Mouse (Mus musculus) CH12F3 (cell line): ENCODE data around the gene Mvb12a.
"Not testable (repeated sequence)": the region's sequence is repeated elsewhere in the genome, so short reads cannot be mapped to it uniquely, and the experiment has no call there.

ENCODE experiments used
- in situ Hi-C: fragments of 300-500 bp; cut with MboI; formaldehyde crosslinking; loops from 2 replicates; pipeline ENCODE4 v1.14.3; 2020; ENCODE audit warnings: low sequenced_read_pairs

Mvb12a gene

DNA sequence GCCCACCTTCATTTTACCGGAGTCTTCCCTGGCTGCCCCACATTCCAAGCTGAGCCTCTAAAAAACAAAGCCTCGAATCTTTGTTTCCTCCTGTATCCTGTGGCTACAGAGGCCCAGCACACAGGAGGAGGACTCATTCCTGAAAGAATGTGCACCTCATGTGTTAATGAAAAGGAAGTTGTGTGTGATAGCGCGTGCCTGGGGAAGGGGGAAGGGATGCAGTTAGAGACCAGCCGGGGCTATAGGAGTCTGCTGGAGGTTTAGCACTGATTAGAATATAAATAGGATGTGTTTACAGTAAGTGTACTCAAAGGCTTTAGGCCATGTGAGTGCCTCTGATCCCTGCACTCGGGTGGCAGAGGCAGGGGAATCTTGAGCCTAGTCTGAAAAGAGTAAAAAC lies 16.4 kb upstream of the Mvb12a start:
- in situ Hi-C loops = no loop called here

DNA sequence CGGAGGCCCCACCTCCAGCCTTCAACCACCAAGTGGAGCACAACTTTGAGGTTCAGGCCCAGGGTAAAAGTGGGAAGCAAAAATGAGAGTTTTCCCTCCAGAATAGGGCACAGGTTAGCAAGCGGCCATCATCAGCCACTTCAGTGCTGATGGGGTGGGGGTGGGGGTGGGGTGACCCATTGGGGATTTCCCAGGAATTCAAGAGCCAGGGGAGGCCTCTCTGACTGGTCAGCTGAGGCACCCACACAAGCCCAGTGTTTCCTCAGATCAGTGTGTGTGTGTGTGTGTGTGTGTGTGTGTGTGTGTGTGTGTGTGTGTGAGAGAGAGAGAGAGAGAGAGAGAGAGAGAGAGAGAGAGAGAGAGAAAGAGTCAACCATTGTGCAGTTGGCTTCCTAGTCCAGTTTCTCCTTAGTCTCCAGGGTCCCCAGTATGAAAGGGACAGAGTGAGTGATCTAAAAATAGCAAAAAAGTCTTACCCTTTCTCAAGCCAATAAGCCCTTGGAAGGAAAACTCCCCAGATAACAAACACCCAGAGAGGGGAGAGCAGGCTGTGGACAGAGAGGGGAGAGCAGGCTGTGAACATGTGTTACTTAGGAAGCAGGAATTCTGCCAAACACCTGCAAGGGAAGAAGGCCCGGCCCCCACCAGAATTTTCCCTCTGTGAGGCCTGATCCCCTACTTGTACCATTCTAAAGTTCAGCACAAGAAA lies 15.4 kb upstream of the Mvb12a start:
- in situ Hi-C loops = no loop called here

DNA sequence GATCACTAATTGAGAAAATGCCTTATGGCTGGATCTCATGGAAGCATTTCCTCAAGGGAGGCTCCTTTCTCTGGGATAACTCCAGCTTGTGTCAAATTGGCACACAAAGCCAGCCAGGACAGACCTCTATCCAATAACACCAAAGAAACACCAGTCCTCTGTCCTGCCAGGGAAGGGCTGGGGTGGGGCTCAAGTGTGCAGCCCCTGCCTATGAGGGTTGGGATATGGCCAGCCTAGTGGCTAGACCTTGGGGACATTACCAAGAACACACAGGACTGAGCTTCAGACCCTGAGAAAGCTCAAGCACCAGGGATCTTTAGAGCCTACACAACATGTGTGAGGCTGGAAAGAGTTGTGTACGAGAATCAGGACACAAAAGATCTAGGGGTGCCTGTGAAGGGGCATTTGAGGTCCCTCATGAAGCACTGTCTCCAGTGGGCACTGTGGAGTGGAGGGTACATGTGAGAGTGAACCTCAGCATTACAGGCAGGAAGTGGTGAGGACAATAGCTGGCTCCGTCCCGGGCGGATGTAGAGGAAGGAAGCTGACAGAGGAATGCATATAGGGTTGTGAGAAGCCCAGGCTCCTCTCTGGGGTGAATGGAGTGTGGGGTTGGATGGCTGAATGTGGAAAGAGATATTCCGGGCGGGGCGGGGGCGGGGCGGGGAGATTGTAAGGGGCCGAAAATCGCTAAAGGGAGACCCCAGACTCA lies 14.2 kb upstream of the Mvb12a start:
- in situ Hi-C loops = no loop called here

DNA sequence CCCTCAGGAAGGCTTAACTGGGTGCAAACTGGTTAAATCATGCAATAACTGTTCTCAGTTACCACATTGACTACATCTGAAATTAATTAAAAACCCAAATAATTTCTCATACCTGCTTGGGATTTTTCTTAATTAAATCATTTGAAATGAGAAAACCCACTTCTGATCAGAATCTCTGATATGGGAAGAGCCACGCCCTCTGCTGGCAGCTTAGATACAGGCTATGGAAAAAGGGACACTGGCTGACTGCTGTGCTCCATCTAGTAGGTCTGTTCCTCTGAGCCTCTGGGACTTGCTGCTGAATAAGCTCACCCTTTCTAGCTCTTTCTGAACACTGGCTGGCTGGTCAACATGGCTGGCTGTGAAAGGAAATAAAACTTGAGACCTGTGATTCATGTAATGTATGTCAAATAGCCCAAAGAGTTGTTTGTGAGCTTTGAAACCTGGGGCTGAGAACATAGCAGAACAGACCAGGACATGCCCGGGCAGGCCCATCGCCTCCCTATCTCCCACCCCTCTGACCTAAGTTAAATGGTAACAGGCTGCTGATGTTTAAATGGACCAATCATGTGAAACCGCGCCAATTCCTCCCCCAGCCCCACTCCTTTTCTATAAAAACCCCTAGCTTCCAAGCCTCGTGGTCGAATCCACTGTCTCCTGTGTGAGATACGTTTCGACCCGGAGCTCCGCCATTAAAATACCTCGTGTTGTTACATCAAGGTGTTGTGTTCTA lies 11.8 kb upstream of the Mvb12a start:
- in situ Hi-C loops = not testable (repeated sequence)

DNA sequence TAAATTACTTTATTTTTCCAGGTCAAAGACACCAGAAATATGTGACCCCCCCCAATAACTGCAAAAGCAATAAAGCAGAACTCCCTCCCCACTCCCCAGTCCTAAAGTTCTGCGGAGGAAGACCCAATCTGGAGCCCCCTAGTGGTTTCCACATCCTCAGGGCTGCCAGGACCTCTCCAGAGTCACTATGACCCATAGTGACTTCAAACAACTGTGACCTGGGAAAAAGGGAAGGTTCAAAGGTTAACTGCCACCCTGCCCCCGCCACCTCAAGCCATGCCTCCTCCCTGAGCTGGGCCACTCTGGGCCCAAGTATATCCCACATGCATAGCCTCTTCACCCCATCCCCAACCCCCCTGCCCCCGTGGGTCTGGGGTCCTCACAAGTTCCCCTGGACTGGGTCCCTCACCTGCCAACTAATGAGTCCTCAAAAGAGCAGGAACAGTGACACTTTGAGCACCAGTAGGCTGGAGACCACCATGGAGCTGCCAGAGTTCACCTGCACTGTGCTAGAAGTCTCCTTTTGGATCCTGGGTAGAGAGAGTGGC lies 8.4 kb upstream of the Mvb12a start:
- in situ Hi-C loops = no loop called here

DNA sequence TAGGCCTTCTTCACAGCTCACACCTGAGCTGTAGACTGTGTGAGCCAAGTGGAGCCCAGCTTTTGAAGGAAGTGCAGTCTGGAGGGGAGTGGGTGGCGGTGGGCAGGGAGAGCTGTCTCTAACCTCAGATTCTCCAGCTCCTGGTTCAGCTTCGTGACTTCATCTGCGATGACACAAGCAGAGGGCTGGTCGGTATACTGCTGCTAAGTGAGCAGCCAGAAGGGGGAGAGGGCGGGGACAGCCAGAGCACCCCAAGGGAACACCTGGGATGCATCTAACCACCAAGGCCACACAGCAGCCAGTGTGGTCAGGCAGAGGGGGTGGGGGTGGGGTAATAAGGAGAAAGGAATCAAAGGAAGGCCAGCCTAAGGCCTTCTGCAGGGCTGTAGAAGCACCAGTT lies 7.1 kb upstream of the Mvb12a start:
- in situ Hi-C loops = no loop called here

DNA sequence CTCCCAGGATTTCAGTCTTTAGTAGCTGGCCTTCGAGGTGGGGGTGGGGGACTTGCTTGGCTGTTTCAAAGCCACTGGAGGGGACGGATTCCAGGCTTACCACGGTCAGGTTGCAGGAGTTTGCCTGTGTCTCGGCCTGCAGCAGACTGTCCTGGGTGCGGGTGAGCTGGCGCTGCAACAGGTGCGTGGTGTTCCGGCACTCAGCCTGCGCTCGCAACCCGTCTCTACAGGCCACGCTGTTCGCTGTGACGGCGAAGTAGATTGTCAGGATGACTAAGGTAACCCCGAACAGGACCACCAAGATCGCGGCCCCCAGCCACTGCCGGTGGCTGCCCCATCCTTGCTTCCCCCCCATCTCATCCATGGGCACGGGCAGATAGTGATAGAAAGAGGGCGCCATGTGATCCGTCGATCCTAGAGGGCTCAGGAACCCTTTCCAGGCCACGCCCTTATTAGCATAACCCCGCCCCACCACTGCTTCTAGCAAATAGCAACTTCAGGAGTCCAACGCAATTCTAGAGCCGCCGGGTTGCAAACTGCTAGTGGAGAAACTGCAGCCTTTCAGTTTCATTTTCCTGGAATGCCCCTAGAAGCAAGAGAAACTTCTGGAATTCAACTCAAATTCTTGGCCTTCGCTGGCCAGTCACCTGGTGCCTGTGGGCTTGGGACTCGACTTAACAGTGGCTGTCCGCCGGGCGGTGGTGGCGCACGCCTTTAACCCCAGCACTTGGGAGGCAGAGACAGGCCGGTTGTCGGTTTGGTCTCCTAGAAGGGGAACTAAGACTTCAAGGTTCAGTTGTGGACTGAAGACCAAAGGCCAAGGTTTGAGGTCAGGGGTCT lies 5.5 kb upstream of the Mvb12a start, which contains the start of gene Bst2:
Gene Bst2 (minus strand): TSS at position 429 of the 840 bp plus-strand sequence.
- in situ Hi-C loops = no loop called here

DNA sequence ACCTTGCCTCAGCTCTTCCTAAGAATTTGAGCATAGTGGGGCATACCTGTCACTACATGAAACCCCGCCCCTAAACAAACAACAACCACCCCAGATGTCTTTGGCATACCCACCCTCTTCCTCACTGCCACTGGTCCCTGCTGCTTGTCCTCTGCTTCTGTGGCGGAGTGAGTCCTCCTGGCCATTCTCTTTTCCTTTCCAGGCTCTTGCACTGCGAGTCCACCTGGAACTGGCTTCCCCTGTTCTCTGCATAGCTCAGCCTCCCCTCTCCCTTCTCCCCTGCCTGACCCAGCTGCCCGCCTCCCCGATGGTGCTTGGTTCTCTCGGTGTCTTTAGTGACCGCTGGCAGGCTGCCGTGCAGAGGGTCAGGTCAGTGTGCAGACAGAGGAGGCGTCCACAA lies 1.0 kb downstream of the Mvb12a start:
- in situ Hi-C loops = no loop called here

DNA sequence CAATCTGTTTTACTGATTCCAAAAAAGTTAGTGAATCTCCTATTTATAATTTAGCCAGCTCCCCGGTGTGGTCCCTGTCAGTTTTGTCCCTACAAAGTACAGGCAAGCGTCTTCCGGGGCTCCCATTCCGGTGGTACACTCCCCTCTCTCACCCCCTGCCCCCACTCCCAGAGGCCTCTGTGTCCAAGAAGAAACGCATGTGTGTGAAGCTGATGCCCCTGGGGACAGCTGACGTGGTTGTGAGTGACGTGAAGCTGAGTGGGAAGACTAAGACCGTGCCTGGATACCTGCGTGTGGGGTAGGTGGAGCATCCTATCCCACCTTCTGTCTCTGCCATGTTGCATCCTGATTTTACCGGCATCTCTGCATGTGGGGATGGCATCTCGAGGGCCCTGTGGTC lies 2.3 kb downstream of the Mvb12a start:
- in situ Hi-C loops = no loop called here

DNA sequence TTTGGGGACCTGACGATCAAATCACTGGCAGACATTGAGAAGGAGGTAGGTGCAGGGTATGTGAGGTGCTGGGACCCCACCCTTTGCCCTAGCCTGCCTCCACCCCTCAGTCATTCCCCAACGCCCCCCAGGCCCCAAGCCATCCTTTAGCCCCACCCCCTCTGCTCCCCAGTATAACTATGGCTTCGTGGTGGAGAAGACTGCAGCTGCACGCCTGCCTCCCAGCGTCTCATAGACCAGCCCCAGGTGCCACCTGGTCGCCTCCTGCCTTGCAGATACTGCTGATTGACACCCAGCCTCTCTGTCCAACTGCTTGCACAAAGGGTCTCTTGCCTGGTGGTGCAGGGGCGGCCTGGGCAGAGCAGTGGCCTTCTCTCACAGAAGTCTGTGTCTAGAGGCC lies 4.9 kb downstream of the Mvb12a start:
- in situ Hi-C loops = no loop called here

DNA sequence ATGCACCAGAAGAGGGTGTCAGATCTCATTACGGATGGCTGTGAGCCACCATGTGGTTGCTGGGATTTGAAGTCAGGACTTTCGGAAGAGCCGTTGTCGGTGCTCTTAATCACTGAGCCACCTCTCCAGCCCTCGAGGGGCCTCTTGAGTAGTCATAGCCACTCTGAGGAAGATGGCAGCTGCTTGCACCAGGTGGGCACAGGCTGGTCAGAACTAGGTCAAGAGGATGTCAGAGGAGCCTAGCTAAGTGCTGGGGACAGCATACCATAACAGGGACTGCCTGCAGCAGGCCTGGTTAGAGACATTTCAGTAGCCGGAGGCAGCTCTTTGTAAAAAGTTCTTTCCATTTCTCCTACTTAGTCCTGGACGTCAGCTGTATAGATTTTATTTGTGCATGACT lies 8.0 kb downstream of the Mvb12a start:
- in situ Hi-C loops = no loop called here

DNA sequence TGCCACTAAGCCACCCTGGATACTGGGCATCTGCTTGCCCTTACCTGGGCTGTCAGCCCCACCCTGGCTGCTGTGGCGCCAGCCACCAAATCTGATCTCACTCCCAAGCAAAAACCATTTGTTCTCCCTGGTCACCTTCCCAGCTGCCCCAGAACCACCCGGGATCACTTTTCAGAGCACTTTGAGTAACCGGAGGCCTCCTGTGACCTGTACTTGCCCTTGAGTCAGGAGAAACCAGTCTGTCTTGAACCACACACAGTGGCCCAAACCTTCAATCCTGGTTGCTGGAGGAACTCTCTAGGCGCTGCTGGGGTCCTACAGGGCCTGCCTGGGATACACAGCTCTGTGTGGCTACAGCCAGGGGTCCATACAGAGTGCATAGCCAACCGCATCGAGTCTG lies 10.0 kb downstream of the Mvb12a start:
- in situ Hi-C loops = no loop called here

DNA sequence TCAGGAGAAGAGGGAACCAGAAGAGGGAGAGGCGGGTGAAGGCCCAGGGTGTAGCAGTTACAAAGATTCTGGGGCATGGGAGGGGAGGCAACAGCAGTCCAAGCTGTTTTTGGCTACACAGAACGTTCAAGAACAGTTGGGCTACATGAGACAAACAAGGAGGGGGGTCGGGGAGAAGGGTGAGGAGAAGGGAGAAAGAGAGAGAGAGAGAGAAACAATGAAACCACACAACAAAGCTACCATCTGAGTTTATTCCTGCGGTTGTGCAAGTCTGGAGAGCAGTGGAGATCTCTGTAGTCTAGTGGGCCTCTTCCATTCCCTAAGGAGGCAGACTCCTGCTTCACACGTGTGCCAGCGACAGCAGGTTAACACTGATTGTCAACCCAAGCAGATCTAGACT lies 11.3 kb downstream of the Mvb12a start:
- in situ Hi-C loops = no loop called here

DNA sequence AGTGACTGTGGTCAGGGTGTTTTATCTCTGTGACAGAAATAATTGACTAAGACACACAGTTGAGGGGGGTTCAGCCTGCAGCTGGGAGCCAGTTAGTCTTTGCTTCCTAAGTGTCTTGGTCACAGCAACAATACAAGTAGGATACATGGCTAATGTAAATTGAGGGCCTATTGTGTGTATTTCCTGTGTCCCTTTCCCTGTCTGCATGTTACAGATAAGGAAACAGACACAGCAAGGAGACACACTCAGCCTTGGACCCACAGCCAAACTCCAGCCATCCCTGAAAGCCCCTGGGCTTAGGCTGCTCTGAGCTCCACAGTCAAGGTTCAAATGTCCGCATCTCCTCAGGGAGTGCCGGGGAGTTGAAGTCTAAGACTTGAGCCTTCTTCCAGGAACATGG lies 11.9 kb downstream of the Mvb12a start:
- in situ Hi-C loops = no loop called here

DNA sequence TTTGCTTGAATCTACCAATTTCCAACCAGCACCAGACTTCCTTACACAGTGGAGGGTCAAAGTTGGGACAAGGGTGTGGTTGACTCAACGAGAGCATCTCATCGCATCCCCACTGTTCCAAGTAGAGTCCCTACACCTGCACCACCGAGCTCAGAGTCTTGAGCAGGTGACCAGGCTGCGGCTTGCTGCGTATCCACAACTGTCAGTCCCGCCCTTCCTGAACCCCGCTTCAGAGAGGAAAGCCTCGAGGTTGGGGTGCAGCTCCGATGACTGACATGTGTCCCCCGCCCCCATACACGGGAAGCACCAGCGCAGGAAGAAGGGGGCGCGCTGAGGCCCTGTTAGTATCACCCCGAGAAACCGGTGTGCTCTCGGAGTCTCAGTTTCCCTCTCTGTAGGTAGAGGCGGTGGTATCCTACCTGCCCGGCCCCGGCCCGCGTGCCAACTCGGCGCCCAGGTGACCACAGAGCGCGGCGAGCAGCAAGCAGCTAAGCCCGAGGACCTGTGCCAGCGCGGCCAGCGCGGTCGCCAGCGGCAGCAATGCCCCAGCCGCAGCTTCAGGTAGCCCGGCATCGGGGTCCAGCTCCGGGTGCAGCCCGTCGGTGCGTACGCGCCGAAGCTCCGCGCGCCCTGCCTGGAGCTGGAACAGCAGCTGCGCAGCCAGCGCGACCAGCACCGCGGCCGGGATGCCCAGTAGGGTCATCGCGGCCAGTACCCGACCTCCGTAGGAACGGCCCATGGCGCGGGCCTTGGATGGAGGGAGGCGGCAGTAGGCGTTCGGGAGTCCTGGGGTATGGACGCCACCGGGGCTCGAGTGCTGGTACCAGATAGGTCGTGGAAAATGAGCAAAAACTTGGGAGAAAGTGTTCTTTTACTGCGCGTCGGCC lies 15.6 kb downstream of the Mvb12a start, which contains the start of gene Tmem221:
Gene Tmem221 (minus strand): TSS at position 801 of the 887 bp plus-strand sequence.
- in situ Hi-C loops = no loop called here

DNA sequence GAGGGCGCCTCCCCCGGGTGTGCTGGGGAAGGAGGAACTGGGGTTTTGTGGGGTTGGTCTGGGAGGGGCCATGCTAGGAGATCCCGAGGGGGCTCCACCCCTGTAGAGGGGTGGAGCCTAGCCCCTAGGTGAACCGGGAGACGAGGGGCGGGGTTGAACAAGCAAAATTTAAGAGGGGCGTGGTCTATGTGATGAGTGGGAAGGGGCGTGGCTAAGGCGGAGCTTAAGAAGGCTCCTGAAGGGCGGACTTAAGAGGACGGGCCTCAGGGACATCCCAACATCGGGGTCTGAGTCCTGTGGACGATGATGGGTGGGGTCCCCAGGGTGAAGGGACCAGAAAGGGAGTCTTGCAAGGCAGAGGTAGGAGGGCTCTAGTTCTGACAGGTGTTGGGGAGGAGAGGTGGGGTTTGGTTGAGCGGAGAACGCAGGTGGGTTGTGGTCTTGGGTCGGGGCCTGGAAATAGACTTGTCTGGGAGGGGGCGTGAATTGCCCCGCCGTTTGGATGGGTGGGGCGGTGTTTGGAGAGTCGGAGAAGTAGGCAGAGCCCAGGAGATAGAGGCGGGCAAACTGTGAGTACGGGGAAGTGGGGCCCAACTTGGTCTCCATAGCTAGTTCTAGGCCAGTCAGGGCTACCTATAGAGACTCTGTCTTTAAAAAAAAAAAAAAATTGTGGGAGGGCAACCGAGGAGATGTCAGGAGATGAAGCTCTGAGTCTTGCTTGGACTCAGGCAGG lies 16.4 kb downstream of the Mvb12a start:
- in situ Hi-C loops = no loop called here

DNA sequence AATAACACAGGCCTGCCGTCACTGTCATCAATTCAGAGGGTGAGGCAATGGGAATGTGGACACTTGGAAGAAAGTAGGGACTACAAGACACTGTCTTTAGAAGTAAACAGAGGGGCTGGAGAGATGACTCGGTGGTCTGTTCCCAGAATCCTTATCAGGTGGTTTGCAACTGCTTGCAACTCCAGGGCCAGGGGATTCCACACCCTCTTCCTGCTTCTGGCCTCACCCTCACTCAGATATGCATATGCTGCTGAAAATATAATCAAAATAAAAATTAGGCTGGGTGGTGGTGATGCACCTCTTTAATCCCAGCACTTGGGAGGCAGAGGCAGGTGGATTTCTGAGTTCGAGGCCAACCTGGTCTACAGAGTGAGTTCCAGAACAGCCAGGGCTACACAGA lies 17.3 kb downstream of the Mvb12a start:
- in situ Hi-C loops = loop anchor here (10.0 kb wide), 1 partner anchor 95 kb away; no protein-coding TSS in a partner anchor

DNA sequence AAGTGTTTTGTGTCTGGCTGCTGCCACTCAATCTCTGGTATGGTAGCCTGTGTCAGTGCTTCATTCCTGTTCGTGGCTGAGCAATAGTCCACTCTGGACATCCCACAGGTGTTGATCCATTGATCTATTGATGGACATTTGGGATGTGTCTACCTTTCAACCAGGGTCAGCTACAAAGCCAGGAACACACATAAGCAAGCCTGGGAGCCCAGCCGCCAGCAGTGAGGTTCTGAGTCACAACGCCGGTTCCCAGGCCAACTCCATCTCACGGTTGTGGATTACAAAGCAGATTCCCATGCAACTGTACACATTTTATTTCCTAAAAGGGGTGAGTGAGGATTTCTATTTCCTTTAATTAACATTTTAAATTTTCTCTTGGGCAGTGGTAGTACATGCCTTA lies 18.0 kb downstream of the Mvb12a start:
- in situ Hi-C loops = loop anchor here (10.0 kb wide), 1 partner anchor 94 kb away; no protein-coding TSS in a partner anchor

DNA sequence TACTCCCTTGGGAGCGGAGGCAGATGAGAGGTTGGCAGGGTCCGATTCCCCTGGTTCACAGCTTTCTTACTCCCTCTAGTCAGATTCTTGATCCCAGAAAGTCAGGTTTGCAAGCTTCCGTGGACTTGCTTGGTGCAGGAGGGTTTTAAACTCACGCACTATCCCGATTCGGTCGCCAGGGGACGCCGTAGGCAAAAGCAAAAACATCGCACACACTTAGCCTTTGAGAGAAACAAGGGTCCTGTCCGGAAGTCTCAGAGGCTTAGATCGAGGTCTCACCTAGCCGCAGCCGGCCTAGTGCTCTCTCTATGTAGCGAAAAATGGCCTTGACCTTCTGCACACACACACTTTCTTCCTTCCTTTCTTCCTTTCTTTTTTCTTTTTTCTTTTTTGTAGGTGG lies 18.7 kb downstream of the Mvb12a start:
- in situ Hi-C loops = loop anchor here (10.0 kb wide), 1 partner anchor 93 kb away; no protein-coding TSS in a partner anchor
